Mouse (Mus musculus) embryonic fibroblast, embryonic 13.5 days (primary cell): ENCODE data around the gene Rhot1.

ENCODE experiments used
- CTCF ChIP-seq: IDR thresholded peaks from 2 replicates; pipeline ENCODE4 v1.5.1; 2011; ENCODE audit warnings: mild to moderate bottlenecking, control low read depth, low read length, moderate library complexity, borderline replicate concordance; ENCODE audit not compliant: insufficient read depth
- POLR2A ChIP-seq: IDR thresholded peaks from 2 replicates; pipeline ENCODE4 v1.6.1; 2011; ENCODE audit warnings: low read depth, mild to moderate bottlenecking, control low read depth, low read length, moderate library complexity

DNA sequence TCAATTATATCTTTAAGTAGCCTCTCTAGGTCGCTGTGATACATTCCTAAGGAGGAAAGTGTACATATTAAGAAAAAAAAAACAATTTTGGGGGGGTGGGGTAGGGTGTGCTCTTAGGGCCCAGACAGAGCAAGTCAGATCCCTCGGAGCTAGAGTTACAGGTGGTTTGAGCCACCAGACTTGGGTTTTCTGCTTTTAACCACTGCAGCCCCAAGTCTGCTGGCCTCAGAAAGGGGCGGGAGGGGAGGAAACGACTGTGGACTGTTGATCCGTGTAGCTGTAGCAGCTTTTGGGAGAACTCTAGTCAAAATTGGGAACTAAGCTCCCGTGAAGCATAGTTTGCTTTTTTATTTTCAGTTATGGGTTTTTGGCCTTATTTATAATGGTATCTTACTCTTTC is 1.5 kb downstream of the Rhot1 start:
- no peak for TF ChIP-seq CTCF
- TF ChIP-seq POLR2A: no peak
